Mouse (Mus musculus) heart, postnatal 25 days (tissue): ENCODE measurements around the gene Mapk8ip1. TPM values are rescaled to one million over a fixed set of nuclear protein-coding genes. Genes with fewer than 3 reads are reported as not detected.
"Not testable (repeated sequence)": the region's sequence is repeated elsewhere in the genome, so short reads cannot be mapped to it uniquely, and the experiment has no call there.

ENCODE experiments used
- DNase-seq: peaks from one replicate; pipeline ENCODE4 v3.0.0; 2022; ENCODE audit warnings: low spot score
- intact Hi-C: fragments of 180-260 bp; cut with DNase I; formaldehyde crosslinking; loops from one replicate; pipeline ENCODE4 v1.15.1; 2025
- total RNA-seq, 2 experiments: library from RNA; stranded (reverse); gene quantifications; 2 replicates each; pipeline ENCODE4 v1.2.3; 2021

Gene Mapk8ip1
- total RNA-seq, 2 experiments from 2014 or later, result 4.7 to 5.7 TPM

- intact Hi-C loops, result no loop called here
Observed at GRCm38 (mm10) chr2:92427882-92428281, 26.8 kb upstream of the Mapk8ip1 start.

GRCm38 (mm10) chr2:92426426-92426825 is 25.4 kb upstream of the Mapk8ip1 start:
- DNase-seq, result peak; percentile 56
- intact Hi-C loops, result no loop called here

More at GRCm38 (mm10) chr2:92427882-92428281, 26.8 kb upstream of the Mapk8ip1 start:
- peak; percentile 72 for DNase-seq

- intact Hi-C loops, result no loop called here
- DNase-seq, result no peak
Observed at GRCm38 (mm10) chr2:92425366-92425765, 24.3 kb upstream of the Mapk8ip1 start.

GRCm38 (mm10) chr2:92424462-92425308 is 23.6 kb upstream of the Mapk8ip1 start:
- peak; percentile 71 for DNase-seq
- intact Hi-C loops, result loop anchor here (5.0 kb wide), 1 partner anchor 47 kb away; no protein-coding TSS in a partner anchor

GRCm38 (mm10) chr2:92423702-92424461 is 22.8 kb upstream of the Mapk8ip1 start:
- DNase-seq, result peak; percentile 94
- intact Hi-C loops, result loop anchor here (2.0 to 5.0 kb wide), 2 partner anchors 47 to 239 kb away; no protein-coding TSS in a partner anchor

GRCm38 (mm10) chr2:92423156-92423555 is 22.1 kb upstream of the Mapk8ip1 start:
- intact Hi-C loops, result loop anchor here (2.0 to 5.0 kb wide), 2 partner anchors 46 to 238 kb away; no protein-coding TSS in a partner anchor
- DNase-seq, result no peak

GRCm38 (mm10) chr2:92422388-92423135 is 21.5 kb upstream of the Mapk8ip1 start:
- no peak for DNase-seq
- intact Hi-C loops, result loop anchor here (2.0 to 5.0 kb wide), 2 partner anchors 45 to 238 kb away; no protein-coding TSS in a partner anchor

GRCm38 (mm10) chr2:92421723-92422387 is 20.8 kb upstream of the Mapk8ip1 start:
- intact Hi-C loops, result loop anchor here (2.0 to 5.0 kb wide), 2 partner anchors 45 to 237 kb away; no protein-coding TSS in a partner anchor
- no peak for DNase-seq

- intact Hi-C loops, result no loop called here
- no peak for DNase-seq
Observed at GRCm38 (mm10) chr2:92411705-92412104, 10.6 kb upstream of the Mapk8ip1 start.

GRCm38 (mm10) chr2:92408309-92409045 is 7.4 kb upstream of the Mapk8ip1 start:
- intact Hi-C loops, result no loop called here

GRCm38 (mm10) chr2:92405687-92406086 is 4.6 kb upstream of the Mapk8ip1 start:
- intact Hi-C loops, result no loop called here
- DNase-seq, result no peak

More at GRCm38 (mm10) chr2:92408309-92409045, 7.4 kb upstream of the Mapk8ip1 start:
- no peak for DNase-seq

GRCm38 (mm10) chr2:92404737-92405136 is 3.7 kb upstream of the Mapk8ip1 start:
- intact Hi-C loops, result no loop called here
- no peak for DNase-seq

GRCm38 (mm10) chr2:92403776-92404319 is 2.8 kb upstream of the Mapk8ip1 start:
- DNase-seq, result no peak
- intact Hi-C loops, result no loop called here

GRCm38 (mm10) chr2:92402591-92403326 is 1.7 kb upstream of the Mapk8ip1 start:
- DNase-seq, result no peak
- intact Hi-C loops, result no loop called here

GRCm38 (mm10) chr2:92400682-92401081 is 381 bp downstream of the Mapk8ip1 start:
- no peak for DNase-seq
- intact Hi-C loops, result no loop called here

GRCm38 (mm10) chr2:92399877-92400276 is 1.2 kb downstream of the Mapk8ip1 start:
- intact Hi-C loops, result not testable (repeated sequence)

GRCm38 (mm10) chr2:92397436-92397835 is 3.6 kb downstream of the Mapk8ip1 start:
- DNase-seq, result no peak
- intact Hi-C loops, result no loop called here

More at GRCm38 (mm10) chr2:92399877-92400276, 1.2 kb downstream of the Mapk8ip1 start:
- not testable (repeated sequence) for DNase-seq

GRCm38 (mm10) chr2:92395535-92395934 is 5.5 kb downstream of the Mapk8ip1 start:
- intact Hi-C loops, result no loop called here
- DNase-seq, result no peak
